Mouse (Mus musculus): Measurements from ENCODE around the gene Lrrc38. TPM values are rescaled to one million over a fixed set of nuclear protein-coding genes. Genes with fewer than 3 reads are reported as not detected.
A peak's percentile ranks its signal among the peaks of the same experiment; 100 is the strongest.

The Lrrc38 gene
- total RNA-seq, 1 experiment: 0.22 TPM

GRCm38 (mm10) chr4:143412219-143413092 is 62.9 kb downstream of the Lrrc38 start, which contains the start of gene Pramef8:
Gene Pramef8, plus strand, starts transcription at chr4:143412426.
- H3K9ac ChIP-seq (ENCODE audit: insufficient read depth, low read depth, low read length, poor library complexity, severe bottlenecking): peak within 1 kb of the TSS; percentile 89
- DNase-seq (ENCODE audit: low read depth, low spot score): peak; percentile 88
- TF ChIP-seq HCFC1 (IDR thresholded peaks at IDR 0.05; ENCODE audit: borderline replicate concordance, insufficient read depth, low read length): peak; percentile 64; the same call in 1 of the 2 replicates
- no peak for TF ChIP-seq MAFK (IDR thresholded peaks at IDR 0.05; ENCODE audit: insufficient read depth, low read depth, low read length)
- TF ChIP-seq ZNF384 (IDR thresholded peaks at IDR 0.05; ENCODE audit: low read depth, low read length): peak; percentile 91
- TF ChIP-seq ZC3H11A (IDR thresholded peaks at IDR 0.05; ENCODE audit: borderline replicate concordance, low read depth, low read length): no peak
- peaks cover 14% of the 10 kb centered on the region for H3K36me3 ChIP-seq (ENCODE audit: control insufficient read depth, insufficient read depth, low read length, poor library complexity, severe bottlenecking)
- in situ Hi-C loops (cut with MboI; ENCODE audit: low sequenced_read_pairs in 2 of 2, unreplicated experiment in 2 of 2): no loop called here
- H3K27ac ChIP-seq (ENCODE audit: insufficient read depth, low read depth, low read length, poor library complexity, severe bottlenecking): peak within 1 kb of the TSS; percentile 77
- 0 out of 2 replicates have a peak, but pooled peaks cover 2% of the 10 kb centered on the region for H3K9me3 ChIP-seq (ENCODE audit: control insufficient read depth, insufficient read depth, low read depth, low read length)
- H3K4me3 ChIP-seq (ENCODE audit: insufficient read depth in 1 of 2, low read depth in 1 of 2, low read length in 2 of 2, poor library complexity in 1 of 2, severe bottlenecking in 1 of 2): peak within 1 kb of the TSS; percentile 73 to 85
- H3K4me1 ChIP-seq (ENCODE audit: control insufficient read depth in 2 of 2, insufficient read depth in 2 of 2, low read length in 2 of 2, poor library complexity in 1 of 2): no peaks in the 10 kb centered on the region

- in situ Hi-C loops (cut with MboI; ENCODE audit: low sequenced_read_pairs in 2 of 2, unreplicated experiment in 2 of 2): no loop called here
- Histone ChIP-seq H3K9ac (ENCODE audit: insufficient read depth, low read depth, low read length, poor library complexity, severe bottlenecking) (peak overlapping the region; percentile 55; the same call in 1 of the 2 replicates), H3K36me3 (ENCODE audit: control insufficient read depth, insufficient read depth, low read length, poor library complexity, severe bottlenecking) (peaks cover 25% of the 10 kb centered on the region), H3K27ac (ENCODE audit: insufficient read depth, low read depth, low read length, poor library complexity, severe bottlenecking) (peak overlapping the region; percentile 83; the same call in 1 of the 2 replicates), H3K4me1 (ENCODE audit: control insufficient read depth in 2 of 2, insufficient read depth in 2 of 2, low read length in 2 of 2, poor library complexity in 1 of 2) (no peaks in the 10 kb centered on the region), H3K4me3 (ENCODE audit: insufficient read depth in 1 of 2, low read depth in 1 of 2, low read length in 2 of 2, poor library complexity in 1 of 2, severe bottlenecking in 1 of 2) (peak overlapping the region; percentile 35 to 85; a peak in 2 of 4 replicates), H3K9me3 (ENCODE audit: control insufficient read depth, insufficient read depth, low read depth, low read length) (0 out of 2 replicates have a peak, but pooled peaks cover 2% of the 10 kb centered on the region)
- DNase-seq (ENCODE audit: low read depth, low spot score): no peak
- TF ChIP-seq MAFK (IDR thresholded peaks at IDR 0.05; ENCODE audit: insufficient read depth, low read depth, low read length) (no peak), CHD2 (IDR thresholded peaks at IDR 0.05; ENCODE audit: low read depth, low read length) (no peak), HCFC1 (IDR thresholded peaks at IDR 0.05; ENCODE audit: borderline replicate concordance, insufficient read depth, low read length) (no peak), ZNF384 (IDR thresholded peaks at IDR 0.05; ENCODE audit: low read depth, low read length) (peak; percentile 89), ZC3H11A (IDR thresholded peaks at IDR 0.05; ENCODE audit: borderline replicate concordance, low read depth, low read length) (no peak)
Observed at GRCm38 (mm10) chr4:143413621-143414020, 64.1 kb downstream of the Lrrc38 start.

- peak overlapping the region in 1 of 2 experiments; percentile 35; a peak in 1 of 4 replicates for H3K4me3 ChIP-seq (ENCODE audit: insufficient read depth in 1 of 2, low read depth in 1 of 2, low read length in 2 of 2, poor library complexity in 1 of 2, severe bottlenecking in 1 of 2)
Observed at GRCm38 (mm10) chr4:143414121-143414520, 64.6 kb downstream of the Lrrc38 start.

More at GRCm38 (mm10) chr4:143414121-143414520, 64.6 kb downstream of the Lrrc38 start:
- TF ChIP-seq HCFC1 (IDR thresholded peaks at IDR 0.05; ENCODE audit: borderline replicate concordance, insufficient read depth, low read length): peak; percentile 50; the same call in 1 of the 2 replicates
- TF ChIP-seq ZC3H11A (IDR thresholded peaks at IDR 0.05; ENCODE audit: borderline replicate concordance, low read depth, low read length): no peak
- Histone ChIP-seq H3K9me3 (ENCODE audit: control insufficient read depth, insufficient read depth, low read depth, low read length) (0 out of 2 replicates have a peak, but pooled peaks cover 2% of the 10 kb centered on the region), H3K27ac (ENCODE audit: insufficient read depth, low read depth, low read length, poor library complexity, severe bottlenecking) (peak overlapping the region; percentile 85; the same call in 1 of the 2 replicates), H3K4me1 (ENCODE audit: control insufficient read depth in 2 of 2, insufficient read depth in 2 of 2, low read length in 2 of 2, poor library complexity in 1 of 2) (no peaks in the 10 kb centered on the region), H3K36me3 (ENCODE audit: control insufficient read depth, insufficient read depth, low read length, poor library complexity, severe bottlenecking) (peaks cover 30% of the 10 kb centered on the region), H3K9ac (ENCODE audit: insufficient read depth, low read depth, low read length, poor library complexity, severe bottlenecking) (no peak overlapping the region; the same call in 1 of the 2 replicates)
- in situ Hi-C loops (cut with MboI; ENCODE audit: low sequenced_read_pairs in 2 of 2, unreplicated experiment in 2 of 2): no loop called here
- DNase-seq (ENCODE audit: low read depth, low spot score): peak; percentile 34

Other genes starting within 250 kb of the Lrrc38 start
- gene Prdm2, start 136.8 kb upstream of the Lrrc38 start, total RNA-seq (2012; rRNA removed): 8.5 and 11.0 TPM in 2 replicates
- 21.7 and 27.4 TPM in 2 replicates for gene Pdpn, start 50.2 kb upstream of the Lrrc38 start, total RNA-seq (2012; rRNA removed)
- gene Pramel1, start 44.7 kb downstream of the Lrrc38 start, total RNA-seq (2012; rRNA removed): 1.8 and 2.0 TPM in 2 replicates
- 33.3 and 36.8 TPM in 2 replicates for gene Pramef8, start 62.7 kb downstream of the Lrrc38 start, total RNA-seq (2012; rRNA removed)
- not detected in 2 replicates for gene Oog4, start 100.6 kb downstream of the Lrrc38 start, total RNA-seq (2012; rRNA removed)
- 0.37 and 1.3 TPM in 2 replicates for gene Gm13043, start 161.6 kb downstream of the Lrrc38 start, total RNA-seq (2012; rRNA removed)
- gene Gm13040, start 186.2 kb downstream of the Lrrc38 start, total RNA-seq (2012; rRNA removed): 1.4 TPM in 1 of 2 replicates, not detected in the other
- gene BC080695, start 201.9 kb downstream of the Lrrc38 start, total RNA-seq (2012; rRNA removed): 1.5 and 1.6 TPM in 2 replicates
- gene Gm13057, start 202.0 kb downstream of the Lrrc38 start, total RNA-seq (2012; rRNA removed): not detected in 2 replicates